Mouse (Mus musculus): ENCODE results near the gene Rho.

DNA sequence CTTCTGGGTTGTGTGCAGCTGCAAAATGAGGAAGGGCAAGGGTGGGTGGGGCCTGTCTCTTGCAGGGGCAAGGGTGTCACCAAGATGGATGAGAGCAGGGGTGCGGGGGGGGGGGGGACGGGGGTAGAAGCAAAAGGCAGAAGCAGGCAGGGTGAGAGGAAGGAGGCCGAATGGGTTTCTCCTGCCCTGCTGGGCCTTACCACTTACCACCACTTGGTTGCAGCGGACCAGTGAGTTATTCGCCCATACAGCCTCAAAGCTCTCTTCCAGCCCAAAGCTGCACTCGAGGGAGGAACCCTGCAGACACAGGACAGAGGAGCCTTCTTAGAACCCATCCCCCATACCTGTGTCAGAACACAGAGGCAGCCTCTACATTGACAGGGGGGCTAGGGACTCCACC lies 38.4 kb downstream of the Rho start:
- no peak for TF ChIP-seq GATA1 (IDR thresholded peaks at IDR 0.05; ENCODE audit: low read length)
- TF ChIP-seq TAL1 (IDR thresholded peaks at IDR 0.05; ENCODE audit: low read length) = no peak
